Mouse (Mus musculus) retina, postnatal 7 days (tissue): ENCODE data around the gene Gm42417.

Experiments used
- DNase-seq: peaks from one replicate; pipeline ENCODE4 v3.0.0-alpha.2; 2012; ENCODE audit warnings: low read depth, low spot score

Gene Gm42417

DNA sequence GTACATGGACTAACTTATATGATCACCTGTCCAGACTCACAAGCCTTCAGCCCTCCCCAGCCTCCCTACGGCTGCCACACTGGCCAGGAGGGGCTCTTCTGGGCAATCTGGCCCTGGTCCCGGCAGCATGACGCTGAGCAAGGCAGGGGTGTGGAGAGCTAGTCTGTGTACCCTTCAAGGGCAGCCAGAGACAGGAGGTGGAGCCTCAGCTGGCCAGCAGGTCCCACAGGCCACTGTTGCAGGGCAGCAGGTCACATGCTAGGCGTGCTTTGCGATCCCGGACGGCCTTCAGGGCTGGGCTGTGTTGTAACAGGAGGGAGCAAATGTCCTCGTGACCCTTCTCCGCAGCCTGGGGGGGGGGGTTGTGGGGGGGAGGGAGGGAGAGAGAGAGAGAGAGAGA is at the start of gene Gm42417:
Gene Gm42417, minus strand, starts transcription at position 244 of the 400 bp plus-strand sequence.
- DNase-seq, result no peak

GRCm38 (mm10) chr1:36587860-36588259 is 48.6 kb upstream of the Gm42417 start:
- DNase-seq, result no peak

DNA sequence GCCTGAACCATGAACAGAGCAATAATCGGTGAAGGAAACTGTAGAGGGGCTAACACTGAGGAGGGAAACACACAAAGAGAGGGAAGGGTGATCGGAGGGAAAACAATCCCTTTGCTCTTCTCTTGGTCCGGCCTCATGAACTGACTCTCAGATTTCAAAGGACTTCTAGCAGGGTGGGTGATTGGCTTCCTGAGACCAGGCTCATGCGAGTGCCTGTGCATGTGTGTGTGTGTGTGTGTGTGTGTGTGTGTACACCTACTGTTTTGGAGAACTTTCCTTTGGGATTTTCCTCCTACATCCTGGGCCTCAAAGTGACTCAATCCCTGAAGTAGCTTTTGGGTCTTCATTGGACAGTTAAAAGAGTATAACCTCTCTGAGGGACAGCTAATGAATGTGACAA is 47.1 kb upstream of the Gm42417 start:
- DNase-seq, result no peak

DNA sequence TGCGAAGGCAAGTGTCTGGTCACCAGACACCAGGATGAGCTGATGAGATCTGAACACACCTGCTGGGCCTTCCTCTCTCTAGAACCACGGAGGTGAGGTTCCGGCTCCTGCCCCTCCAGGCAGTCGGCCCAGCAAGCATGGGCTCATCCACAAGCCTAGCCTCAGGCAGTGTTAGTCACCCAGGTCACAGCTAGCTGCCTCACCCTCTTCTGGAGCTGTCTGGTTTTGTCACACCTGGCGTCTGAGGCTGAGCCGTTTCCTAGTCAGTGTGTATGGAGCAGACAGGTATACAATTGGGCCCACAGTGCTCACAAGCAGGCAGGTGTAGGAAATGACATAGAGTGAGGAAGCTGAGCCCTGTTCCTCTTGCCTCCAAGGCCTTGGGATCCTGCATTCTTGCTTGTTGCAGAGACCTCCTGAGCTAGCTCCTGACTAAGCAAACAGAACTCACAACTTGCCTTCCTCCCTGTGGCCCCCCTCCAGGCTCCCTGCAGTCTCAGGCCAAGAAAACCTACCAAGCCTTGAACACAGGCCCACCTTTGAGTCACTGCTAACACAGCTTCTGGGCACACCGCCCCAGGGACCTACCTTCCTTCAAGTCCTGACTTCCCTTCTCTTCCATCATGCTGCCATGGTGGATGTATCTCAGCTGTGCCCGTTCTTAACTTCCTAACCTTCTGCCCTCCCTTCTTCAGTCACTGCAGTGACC is 44.3 kb upstream of the Gm42417 start:
- DNase-seq, result no peak

DNA sequence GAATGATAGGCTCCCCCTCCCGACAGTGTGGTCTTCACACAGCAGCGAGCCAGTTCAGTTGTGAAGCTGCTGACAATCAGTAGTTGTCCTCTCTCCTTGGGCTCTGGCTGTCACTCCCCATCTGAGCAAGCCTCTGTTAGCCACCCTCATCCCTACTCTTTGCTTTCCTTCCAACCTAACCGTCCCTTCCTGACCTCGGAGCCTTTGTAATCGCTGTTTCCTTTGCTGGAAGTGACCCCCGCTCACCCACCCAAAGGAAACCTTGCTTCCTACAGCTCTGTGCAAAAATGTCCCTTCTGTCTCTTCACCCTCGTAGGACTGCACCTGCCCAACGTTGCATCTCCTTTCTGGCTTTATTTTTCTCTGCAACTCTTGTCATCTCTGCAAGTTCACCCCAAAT is 43.0 kb upstream of the Gm42417 start:
- no peak for DNase-seq

GRCm38 (mm10) chr1:36581260-36581659 is 42.0 kb upstream of the Gm42417 start:
- DNase-seq, result no peak

DNA sequence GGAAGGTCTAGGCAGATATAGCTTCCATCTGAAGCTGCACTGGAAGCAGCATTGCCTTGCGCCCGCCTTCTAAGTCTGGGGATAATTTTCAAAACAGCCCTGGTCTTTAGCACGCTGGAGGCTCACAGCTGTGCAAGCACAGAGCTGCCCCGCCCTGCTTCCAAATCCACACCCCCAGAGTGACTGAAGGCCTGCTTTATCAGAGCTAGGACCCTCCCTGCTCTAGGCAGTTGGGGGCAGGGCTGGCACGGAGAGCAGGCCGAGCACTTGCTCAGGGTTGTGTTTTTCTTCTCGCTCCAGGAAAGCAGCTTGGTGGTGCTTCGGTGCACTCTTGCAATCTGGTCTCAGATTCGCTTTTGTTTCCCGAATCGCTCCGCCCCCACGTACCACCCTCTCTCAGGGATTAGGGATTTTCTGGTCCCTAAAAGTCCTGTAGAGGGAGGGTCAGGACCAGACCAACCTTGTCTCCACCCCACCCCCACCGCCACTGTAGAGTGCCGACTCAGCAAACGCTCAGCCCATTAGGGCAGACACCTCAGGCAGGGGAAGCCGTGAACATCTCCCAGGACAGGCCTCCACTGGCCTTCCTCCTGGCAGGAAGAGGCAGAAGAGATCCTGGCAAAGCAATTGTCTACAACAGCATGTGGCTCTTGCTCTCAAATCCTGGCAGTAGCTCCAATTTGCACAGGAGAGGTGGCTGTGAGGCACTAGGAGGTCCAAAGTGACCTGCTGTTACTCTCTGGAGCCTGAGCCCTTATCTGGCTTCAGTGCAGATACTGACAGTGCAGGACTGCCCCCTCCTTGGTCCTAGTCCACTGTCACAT is 41.4 kb upstream of the Gm42417 start:
- no peak for DNase-seq

DNA sequence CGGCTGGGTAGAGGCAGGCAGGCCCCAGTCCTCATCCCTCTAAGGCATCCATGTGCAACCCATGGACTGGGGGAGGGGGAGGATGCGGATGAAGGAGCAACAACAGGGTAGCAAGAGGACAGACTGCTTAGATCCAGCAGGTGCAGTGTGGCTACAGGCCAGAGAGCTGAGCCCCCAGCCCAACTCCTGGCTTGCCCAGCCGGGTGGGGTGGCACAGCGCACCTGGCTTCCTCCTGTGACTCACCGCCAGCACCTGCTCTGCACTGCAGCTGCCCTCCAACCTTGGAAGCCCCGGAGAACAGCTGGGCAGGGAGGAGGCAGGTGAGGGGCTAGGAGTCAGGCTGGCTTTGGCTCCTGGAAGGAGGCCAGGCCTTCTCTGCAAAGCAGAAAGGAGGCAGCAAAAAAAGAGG is 40.8 kb upstream of the Gm42417 start:
- DNase-seq, result no peak

DNA sequence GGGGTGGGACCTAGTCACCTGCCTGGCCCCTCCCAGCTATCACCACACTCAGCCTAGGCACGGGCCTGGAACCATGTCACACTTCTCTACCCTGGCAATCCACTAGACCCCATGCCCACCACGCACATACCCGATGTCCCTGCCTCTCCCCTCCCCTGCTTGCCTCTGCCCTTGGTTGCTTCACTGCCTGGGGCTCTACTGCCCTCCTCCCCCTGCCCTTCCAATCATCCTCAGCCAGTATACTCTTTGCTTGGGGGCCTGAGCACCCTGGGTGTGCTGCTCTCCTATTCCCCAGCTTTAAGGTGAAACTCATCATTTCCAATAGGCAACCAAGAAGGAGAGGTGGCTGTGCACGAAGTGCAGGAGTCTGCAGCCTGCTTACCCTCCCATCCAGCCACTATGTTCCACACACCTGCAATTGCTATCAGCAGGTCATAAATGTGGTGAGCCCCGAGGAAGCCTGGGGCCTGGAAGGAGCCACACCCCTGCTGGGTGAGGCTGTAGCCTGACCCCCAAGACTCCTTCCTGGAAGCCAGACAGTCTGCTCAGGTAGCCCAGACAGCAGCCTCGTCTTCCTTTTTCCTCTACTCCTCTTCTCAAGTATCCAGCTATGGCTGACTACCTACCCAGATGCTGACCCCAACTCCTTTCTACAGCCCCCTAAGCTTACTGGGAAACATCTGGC is 37.9 kb upstream of the Gm42417 start:
- no peak for DNase-seq

DNA sequence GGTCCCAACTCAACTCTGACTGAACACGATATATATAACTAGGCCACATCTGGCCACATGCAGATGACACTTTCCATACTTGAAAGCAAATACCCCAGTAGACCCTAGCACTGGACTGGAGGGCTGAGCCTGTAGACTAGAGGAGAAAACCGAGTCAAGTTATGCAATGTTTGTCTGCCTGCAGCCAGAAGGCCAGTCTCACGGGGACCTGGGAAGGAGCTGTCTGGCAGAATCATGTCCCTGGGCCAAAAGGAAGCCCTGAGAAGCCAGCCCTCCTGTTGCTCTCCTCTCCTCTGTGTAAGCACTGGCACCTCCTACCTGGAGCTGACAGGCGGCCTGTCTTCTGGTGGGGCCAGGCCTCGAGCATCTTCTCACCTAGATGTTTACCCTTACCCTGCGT is 36.1 kb upstream of the Gm42417 start:
- DNase-seq, result no peak

- DNase-seq, result no peak
Measured at GRCm38 (mm10) chr1:36574196-36574955, 35.1 kb upstream of the Gm42417 start.

DNA sequence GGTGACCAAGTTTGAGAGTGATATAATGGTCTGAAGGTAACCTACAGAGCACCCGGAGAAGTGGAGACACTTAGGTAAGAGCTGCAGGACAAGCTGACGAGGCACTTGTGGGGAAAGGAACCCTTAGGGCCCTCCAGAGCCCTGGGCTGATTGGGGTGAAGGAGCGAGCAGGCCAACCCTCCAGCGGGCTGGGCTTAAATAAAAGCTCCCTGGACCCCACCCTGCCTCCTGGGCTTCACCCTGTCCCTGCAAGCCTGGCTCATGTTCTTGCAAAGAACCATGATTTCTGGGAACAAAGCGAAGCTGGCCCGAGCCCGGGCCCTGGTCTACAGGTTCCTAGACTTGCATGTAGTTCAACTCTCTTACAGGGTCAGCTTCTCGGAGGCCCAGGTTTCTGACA is 34.3 kb upstream of the Gm42417 start:
- DNase-seq, result no peak

GRCm38 (mm10) chr1:36572709-36573108 is 33.5 kb upstream of the Gm42417 start:
- DNase-seq, result no peak

DNA sequence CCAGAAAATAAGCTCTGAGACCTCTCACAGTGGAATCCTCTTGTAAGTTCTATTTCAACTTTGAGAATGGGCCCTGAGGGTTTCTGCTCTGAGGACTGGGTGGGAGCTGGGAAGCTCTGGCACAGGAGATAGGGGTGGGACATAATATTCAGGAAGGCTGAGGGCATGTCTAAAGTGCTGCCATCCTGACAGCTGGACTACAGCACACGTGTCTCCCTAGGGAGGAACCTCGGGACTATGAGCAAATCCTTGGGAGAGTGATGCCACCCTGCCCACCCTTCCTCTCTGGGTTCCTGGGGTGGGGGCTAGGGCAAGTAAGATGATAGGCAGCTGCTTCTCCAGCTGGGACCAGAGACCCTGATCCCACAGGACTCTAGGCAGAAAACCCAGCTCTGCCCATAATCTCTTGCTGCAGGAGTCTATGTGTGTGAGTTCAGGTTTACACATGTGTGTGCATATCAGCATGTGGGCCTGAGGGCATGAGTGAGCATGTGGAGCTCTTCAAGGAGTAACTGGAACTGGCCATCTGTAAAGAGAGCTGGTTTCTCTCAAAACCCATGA is 33.0 kb upstream of the Gm42417 start:
- no peak for DNase-seq

DNA sequence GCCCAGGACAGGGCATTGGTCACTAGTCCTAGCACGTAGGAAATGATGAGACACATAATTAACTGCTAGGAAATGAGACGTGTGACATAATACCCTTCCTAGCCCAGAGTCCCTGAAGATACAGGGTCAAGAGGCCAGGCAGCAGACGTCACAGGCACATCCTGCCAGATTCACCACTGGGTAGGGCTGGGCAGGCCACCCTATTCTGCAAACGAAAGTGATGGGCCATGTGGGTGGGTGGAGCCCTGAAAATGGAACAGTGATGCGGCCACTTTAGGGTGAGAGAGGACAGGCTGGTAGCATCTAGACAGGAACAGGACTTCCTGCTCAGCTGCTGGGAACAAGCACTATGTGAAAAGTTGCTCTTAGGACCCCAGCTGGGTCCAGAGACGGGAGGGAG is 32.4 kb upstream of the Gm42417 start:
- DNase-seq, result no peak

GRCm38 (mm10) chr1:36570320-36570719 is 31.1 kb upstream of the Gm42417 start:
- DNase-seq, result no peak

- DNase-seq, result no peak
Measured at GRCm38 (mm10) chr1:36569694-36570276, 30.6 kb upstream of the Gm42417 start.

- DNase-seq, result no peak
Measured at GRCm38 (mm10) chr1:36568776-36569175, 29.5 kb upstream of the Gm42417 start.

DNA sequence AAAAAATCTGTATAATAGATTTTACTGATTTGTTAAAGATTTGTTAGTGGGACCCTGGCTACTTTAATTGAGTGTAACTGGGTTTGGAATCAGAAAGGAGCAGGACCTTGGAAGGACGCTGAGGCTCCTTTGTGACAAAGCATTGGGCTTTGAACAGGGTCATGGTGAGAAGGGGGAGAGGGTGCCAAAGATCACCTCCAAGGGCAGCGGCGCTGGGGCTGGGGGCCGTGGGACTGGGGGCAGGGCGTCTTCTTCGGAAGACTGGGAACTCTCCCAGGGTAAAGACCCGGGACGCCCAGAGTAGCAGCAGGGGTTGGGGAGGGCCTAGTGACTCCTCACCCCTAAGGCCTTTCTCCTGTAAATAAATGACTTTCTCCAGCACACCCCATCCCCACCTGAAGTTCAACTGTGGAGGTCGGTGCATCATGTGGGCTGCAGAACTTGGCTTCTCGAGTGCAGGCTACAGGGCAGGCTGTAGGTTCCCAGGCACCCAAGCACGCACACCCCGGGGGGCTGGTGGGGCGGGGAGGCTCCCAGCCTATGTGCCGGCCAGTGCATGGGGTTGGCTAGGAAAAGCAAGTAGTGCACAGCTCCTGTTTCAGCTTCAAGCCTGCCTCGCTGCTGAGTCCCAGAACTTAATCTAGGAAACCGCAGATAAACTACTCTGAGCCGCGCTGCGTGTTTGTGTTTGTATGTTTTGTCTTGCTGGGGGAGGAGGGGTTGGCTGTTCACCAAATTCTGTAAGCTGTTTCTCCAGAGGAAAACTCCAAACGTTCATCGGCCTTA is 28.8 kb upstream of the Gm42417 start:
- no peak for DNase-seq

GRCm38 (mm10) chr1:36566425-36566824 is 27.2 kb upstream of the Gm42417 start:
- DNase-seq, result no peak
